Mouse (Mus musculus): ENCODE measurements at regions not wholly inside any gene's neighbourhood (a gene's known extent, or its start where the extent isn't known, plus 50 kb on each side); places are given as distances from the start of the nearest gene placed in this dataset.
A peak's percentile ranks its signal among the peaks of the same experiment; 100 is the strongest.

DNA sequence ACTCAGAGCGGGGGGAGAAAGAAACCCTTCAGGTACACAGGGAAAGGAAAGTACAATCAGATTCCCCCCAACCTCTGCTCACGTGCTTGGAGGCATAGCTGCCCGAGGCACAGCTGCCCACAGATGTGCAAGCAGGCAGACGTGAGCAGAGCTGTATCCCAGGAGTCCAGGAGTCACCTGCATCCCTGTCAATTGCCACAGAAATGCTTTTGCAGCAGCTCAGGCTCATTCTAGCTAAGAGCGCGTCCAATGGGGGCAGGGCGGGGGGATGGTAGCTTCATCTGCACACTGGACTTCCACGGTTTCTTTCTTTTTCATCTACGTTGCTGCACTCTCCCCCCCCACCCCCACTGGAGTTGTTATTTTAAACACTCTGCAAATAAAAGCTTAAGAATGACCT lies 66.0 kb upstream of the Fat4 start:
- no peaks in the 10 kb centered on the region for H3K9me3 ChIP-seq
- 33% methylated on average over 9 of the region's 9 CpGs for WGBS
- H3K4me2 ChIP-seq, result 0 out of 2 replicates have a peak overlapping the region, but pooled peaks have one; percentile 0
- ATAC-seq (ENCODE audit: insufficient read depth, low FRiP score, low read depth), result no peak
- H3K4me1 ChIP-seq, result no peaks in the 10 kb centered on the region
- H3K36me3 ChIP-seq, result no peaks in the 10 kb centered on the region
- H3K27me3 ChIP-seq (replicated peaks), result no peaks in the 10 kb centered on the region
- no peak overlapping the region for H3K4me3 ChIP-seq (replicated peaks)
- no peak overlapping the region for H3K27ac ChIP-seq
- no peak overlapping the region for H3K9ac ChIP-seq

DNA sequence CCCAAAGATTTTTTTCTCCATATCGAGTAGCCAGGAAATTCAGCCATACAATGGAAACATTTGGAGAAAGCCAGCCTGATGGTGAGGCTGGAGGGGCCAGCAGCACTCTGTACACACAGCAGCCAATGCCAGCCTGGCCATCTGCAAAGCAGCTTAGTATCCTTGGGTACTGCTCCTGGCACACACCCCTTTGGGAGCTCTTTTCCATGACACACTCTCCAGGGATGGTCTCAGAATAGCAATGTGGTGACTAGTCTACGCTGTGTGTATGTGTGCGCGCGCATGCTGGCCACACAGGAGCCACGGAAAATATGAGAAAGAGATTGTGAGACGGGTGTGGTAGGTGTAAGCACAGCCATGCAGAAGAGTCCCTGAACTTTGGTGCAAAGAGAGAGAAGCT lies 66.4 kb upstream of the Fat4 start:
- 80% methylated on average over 7 of the region's 7 CpGs for WGBS
- H3K27ac ChIP-seq, result no peak overlapping the region
- H3K4me2 ChIP-seq, result no peak overlapping the region
- no peak overlapping the region for H3K4me3 ChIP-seq (replicated peaks)
- H3K4me1 ChIP-seq, result no peaks in the 10 kb centered on the region
- no peak for ATAC-seq (ENCODE audit: insufficient read depth, low FRiP score, low read depth)
- H3K27me3 ChIP-seq (replicated peaks), result no peaks in the 10 kb centered on the region
- no peaks in the 10 kb centered on the region for H3K36me3 ChIP-seq
- H3K9me3 ChIP-seq, result no peaks in the 10 kb centered on the region
- H3K9ac ChIP-seq, result no peak overlapping the region

DNA sequence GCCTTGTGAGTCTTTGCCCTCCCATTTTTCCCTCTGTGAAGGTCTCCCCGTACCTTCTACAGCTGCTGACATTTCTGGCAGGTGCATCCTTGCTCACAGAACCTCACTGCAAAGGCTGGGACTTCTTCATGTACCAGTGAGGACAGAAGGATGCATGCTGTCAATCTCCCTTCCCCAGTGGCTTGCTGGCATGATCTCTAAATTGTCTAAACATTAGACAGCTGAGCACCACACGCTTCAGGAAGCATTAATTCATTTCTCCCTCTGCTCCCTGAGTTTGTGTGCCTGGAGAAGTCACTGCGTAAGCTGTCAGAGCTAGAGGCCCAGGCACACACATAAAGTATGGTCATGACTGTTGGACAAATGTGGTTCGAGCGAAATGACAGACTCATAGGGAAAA lies 69.1 kb upstream of the Fat4 start:
- Histone ChIP-seq H3K27me3 (replicated peaks) (no peaks in the 10 kb centered on the region), H3K27ac (no peak overlapping the region), H3K9ac (no peak overlapping the region), H3K36me3 (no peaks in the 10 kb centered on the region), H3K9me3 (no peaks in the 10 kb centered on the region), H3K4me3 (replicated peaks) (no peak overlapping the region), H3K4me2 (no peak overlapping the region), H3K4me1 (no peaks in the 10 kb centered on the region)
- 72% methylated on average over 5 of the region's 5 CpGs for WGBS
- no peak for ATAC-seq (ENCODE audit: insufficient read depth, low FRiP score, low read depth)

DNA sequence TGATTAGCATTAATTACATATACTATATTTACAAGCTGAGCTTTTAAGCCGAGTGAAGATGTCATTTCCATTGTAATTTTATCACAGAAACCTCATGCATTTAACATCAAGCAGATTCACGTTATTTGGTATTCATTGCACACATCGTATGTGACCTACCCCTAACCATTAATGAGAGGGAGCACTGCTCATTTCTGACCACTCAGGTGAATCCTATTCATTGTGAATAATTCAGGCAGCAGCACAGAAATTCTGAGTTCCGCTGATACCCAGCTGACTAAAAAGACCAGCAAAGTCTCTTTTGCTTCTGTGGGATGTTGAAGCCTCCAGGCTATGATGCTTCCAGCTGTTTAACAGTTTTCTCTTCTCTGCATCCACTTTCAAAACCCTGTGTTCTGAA lies 74.3 kb upstream of the Fat4 start:
- H3K27me3 ChIP-seq (replicated peaks), result no peaks in the 10 kb centered on the region
- no peaks in the 10 kb centered on the region for H3K9me3 ChIP-seq
- ATAC-seq (ENCODE audit: insufficient read depth, low FRiP score, low read depth), result no peak
- 85% methylated on average over 4 of the region's 4 CpGs for WGBS
- no peaks in the 10 kb centered on the region for H3K36me3 ChIP-seq
- no peak overlapping the region for H3K27ac ChIP-seq
- no peak overlapping the region for H3K4me2 ChIP-seq
- no peak overlapping the region for H3K4me3 ChIP-seq (replicated peaks)
- H3K4me1 ChIP-seq, result no peaks in the 10 kb centered on the region
- no peak overlapping the region for H3K9ac ChIP-seq

DNA sequence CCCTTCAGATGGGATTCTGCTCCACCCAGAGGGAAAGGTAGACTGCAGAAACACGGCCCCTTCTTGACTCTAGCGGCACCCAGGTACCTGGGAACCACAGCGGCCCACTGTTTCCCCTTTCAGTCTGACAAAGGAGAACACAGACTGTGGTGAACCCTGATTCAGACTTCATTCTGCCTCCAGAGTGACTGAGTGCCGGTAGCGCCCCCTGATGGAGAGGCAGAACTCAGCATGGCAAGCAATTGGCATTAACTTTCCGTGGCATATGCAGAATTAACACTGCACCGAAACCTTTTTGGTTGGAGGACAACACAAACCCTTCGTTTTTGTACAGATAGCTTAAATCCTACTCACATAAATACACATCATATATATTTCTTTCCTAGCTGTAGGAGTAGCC lies 75.1 kb upstream of the Fat4 start:
- no peak for ATAC-seq (ENCODE audit: insufficient read depth, low FRiP score, low read depth)
- no peaks in the 10 kb centered on the region for H3K4me1 ChIP-seq
- 82% methylated on average over 8 of the region's 8 CpGs for WGBS

DNA sequence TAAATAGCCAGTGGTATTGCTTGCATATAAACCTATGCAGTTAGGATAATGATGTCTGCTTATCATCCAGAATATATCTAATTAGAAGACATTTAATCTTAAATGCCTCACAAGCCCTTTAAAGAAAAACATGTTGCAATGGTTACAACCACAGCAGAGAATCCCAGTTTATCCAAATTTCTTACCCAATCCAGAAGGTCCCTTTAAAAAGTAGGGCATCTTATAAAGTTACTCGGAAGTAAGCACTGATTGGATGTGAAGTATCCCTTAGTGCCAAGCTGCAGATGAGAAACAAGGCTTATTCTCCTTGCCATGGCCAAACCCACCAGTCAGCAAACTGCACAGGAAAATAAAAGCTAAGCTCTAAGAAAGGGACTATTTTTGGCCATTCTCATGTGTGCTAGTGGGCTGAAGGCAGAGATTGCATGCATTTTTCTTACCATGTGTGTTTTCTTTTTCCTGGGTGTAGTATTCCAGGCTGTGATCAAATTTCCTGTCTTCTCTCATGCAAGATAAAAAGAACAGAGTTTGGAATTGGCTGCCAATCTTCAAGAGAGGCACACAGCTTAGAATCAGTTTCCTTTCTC lies 80.2 kb upstream of the Fat4 start:
- Histone ChIP-seq H3K36me3 (no peaks in the 10 kb centered on the region), H3K4me1 (no peaks in the 10 kb centered on the region), H3K9me3 (no peaks in the 10 kb centered on the region), H3K27ac (no peak overlapping the region), H3K4me3 (replicated peaks) (no peak overlapping the region), H3K4me2 (no peak overlapping the region), H3K27me3 (replicated peaks) (no peaks in the 10 kb centered on the region), H3K9ac (no peak overlapping the region)
- WGBS, result 71% methylated on average over 1 of the region's 1 CpGs
- ATAC-seq (ENCODE audit: insufficient read depth, low FRiP score, low read depth), result no peak

More for the DNA sequence above, 75.1 kb upstream of the Fat4 start:
- no peak overlapping the region for H3K27ac ChIP-seq
- no peaks in the 10 kb centered on the region for H3K36me3 ChIP-seq
- H3K9me3 ChIP-seq, result no peaks in the 10 kb centered on the region
- H3K4me3 ChIP-seq (replicated peaks), result no peak overlapping the region
- H3K9ac ChIP-seq, result no peak overlapping the region
- no peak overlapping the region for H3K4me2 ChIP-seq
- H3K27me3 ChIP-seq (replicated peaks), result no peaks in the 10 kb centered on the region

DNA sequence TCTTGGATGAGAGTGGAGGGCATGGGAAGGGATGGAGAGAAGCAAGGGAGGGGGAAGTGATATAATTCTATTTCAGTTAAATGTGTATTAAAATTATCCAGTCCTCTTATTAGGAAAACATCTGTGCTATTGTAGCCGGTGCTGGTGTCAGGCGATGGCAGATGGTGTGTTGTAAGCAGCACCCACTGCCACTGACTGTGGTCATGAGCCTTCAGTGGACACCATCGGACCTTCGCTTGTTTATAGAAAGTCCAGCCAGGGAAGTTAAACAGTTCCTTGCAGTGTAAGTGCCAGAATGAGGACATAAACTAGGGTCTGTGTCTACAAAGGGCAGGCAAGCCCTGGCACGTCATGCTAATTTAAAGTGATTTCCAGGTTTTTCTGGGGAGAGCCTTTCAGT lies 80.7 kb upstream of the Fat4 start:
- Histone ChIP-seq H3K4me1 (no peaks in the 10 kb centered on the region), H3K4me2 (no peak overlapping the region), H3K9ac (no peak overlapping the region), H3K27ac (no peak overlapping the region), H3K4me3 (replicated peaks) (no peak overlapping the region), H3K36me3 (no peaks in the 10 kb centered on the region), H3K27me3 (replicated peaks) (no peaks in the 10 kb centered on the region), H3K9me3 (no peaks in the 10 kb centered on the region)
- ATAC-seq (ENCODE audit: insufficient read depth, low FRiP score, low read depth), result no peak
- WGBS, result 52% methylated on average over 5 of the region's 5 CpGs

DNA sequence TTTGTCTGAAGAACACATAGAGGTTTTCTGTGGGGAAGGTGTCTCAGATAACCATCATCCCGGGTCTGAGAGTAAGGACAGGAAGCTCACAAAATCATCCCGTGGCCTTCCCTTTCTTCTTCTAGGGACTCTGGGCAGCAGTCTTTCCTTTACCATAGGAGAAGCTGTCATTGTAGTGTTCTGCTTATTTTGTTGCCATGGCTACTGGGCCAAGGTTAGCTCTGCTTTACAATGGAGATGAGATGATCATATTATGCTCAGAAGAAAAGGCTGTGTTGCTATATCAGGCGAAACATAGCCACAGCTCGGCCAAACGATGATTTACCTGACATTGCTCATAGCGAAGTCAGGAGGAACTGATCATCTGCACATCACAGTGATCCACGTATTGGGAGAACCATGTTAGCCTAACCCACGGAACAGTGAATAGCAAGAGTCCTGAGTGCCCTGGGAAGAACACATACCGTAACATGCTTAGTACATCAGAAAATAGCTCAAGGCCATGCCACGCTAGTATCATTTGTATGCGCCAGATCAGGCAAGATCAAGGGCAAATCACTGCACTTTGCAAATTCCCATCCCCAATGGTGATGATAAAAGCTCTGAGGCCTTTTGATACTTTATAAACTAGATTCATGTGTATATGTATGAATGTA lies 91.0 kb upstream of the Fat4 start:
- H3K4me1 ChIP-seq, result no peaks in the 10 kb centered on the region
- whole genome bisulfite sequencing, result 82% methylated on average over 11 of the region's 11 CpGs
- no peaks in the 10 kb centered on the region for H3K9me3 ChIP-seq
- no peaks in the 10 kb centered on the region for H3K36me3 ChIP-seq
- H3K4me3 ChIP-seq (replicated peaks), result no peak overlapping the region
- no peak overlapping the region for H3K4me2 ChIP-seq
- ATAC-seq (ENCODE audit: insufficient read depth, low FRiP score, low read depth), result no peak
- no peaks in the 10 kb centered on the region for H3K27me3 ChIP-seq (replicated peaks)
- no peak overlapping the region for H3K9ac ChIP-seq
- H3K27ac ChIP-seq, result no peak overlapping the region

DNA sequence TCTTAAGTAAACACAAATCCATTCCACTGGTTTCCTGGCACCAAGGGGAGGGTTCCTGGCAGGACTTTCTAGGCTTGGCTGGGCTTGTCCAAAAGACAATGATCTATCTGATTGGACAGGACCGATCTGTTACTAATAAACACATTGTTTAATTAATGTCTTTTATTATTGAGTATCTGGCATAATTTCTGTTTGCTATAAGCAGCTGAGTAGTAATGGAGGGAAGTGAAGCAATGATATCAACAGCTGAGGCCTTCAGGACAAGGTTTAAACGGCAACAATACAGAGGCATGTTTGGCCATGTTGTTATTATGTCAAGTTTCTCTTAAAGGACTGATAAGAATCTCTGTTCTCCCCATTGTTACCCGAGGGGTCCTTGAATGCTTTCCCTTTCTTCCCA lies 93.5 kb upstream of the Fat4 start:
- H3K36me3 ChIP-seq, result no peaks in the 10 kb centered on the region
- no peak for ATAC-seq (ENCODE audit: insufficient read depth, low FRiP score, low read depth)
- H3K4me2 ChIP-seq, result no peak overlapping the region
- no peaks in the 10 kb centered on the region for H3K9me3 ChIP-seq
- H3K27me3 ChIP-seq (replicated peaks), result no peaks in the 10 kb centered on the region
- no peaks in the 10 kb centered on the region for H3K4me1 ChIP-seq
- no peak overlapping the region for H3K27ac ChIP-seq
- no peak overlapping the region for H3K9ac ChIP-seq
- WGBS, result 60% methylated on average over 3 of the region's 3 CpGs
- H3K4me3 ChIP-seq (replicated peaks), result no peak overlapping the region

DNA sequence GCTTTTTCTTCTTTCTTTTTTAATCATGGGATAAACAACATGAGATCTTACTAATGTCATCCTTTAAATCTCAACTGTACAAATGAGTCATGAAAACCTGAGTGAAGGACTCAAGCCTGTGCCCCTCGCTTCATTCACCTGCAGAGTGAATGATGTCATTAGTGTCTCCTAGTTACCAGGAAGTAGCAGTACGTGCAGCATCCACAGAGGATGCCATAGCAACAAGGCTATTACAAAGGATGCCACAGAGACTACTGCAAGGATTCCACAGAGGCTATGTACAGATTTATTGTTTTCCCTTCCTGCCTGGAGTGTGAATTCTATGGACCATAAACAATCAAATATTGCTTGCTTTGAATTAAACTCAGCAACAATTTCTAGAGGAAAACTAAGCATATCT lies 98.0 kb upstream of the Fat4 start:
- H3K36me3 ChIP-seq, result no peaks in the 10 kb centered on the region
- H3K4me3 ChIP-seq (replicated peaks), result no peak overlapping the region
- H3K4me2 ChIP-seq, result no peak overlapping the region
- no peak for ATAC-seq (ENCODE audit: insufficient read depth, low FRiP score, low read depth)
- WGBS, result 67% methylated on average over 2 of the region's 2 CpGs
- no peaks in the 10 kb centered on the region for H3K4me1 ChIP-seq
- H3K27ac ChIP-seq, result no peak overlapping the region
- no peaks in the 10 kb centered on the region for H3K27me3 ChIP-seq (replicated peaks)
- H3K9ac ChIP-seq, result no peak overlapping the region
- no peaks in the 10 kb centered on the region for H3K9me3 ChIP-seq

DNA sequence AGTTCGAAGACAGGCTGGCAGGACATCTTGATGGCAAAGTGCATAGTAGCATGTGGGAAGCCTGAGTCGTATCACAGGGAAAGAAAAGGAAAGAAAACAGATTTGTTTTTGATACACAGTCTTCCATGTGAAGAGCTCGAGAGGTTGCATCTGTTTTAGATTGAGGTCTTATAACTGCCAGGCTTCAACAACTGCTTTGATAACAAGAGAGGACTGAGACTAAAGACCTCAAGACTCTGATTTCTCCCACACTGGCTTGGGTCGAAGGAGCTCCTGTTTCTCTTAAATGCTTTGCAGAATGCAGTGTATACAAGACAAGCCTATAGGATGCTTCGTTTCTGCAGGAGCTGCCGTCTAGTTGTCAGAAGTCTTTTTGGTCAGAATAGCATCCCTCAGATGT lies 103.0 kb upstream of the Fat4 start:
- no peak for ATAC-seq (ENCODE audit: insufficient read depth, low FRiP score, low read depth)
- H3K9me3 ChIP-seq, result 0 out of 2 replicates have a peak, but pooled peaks cover 3% of the 10 kb centered on the region

DNA sequence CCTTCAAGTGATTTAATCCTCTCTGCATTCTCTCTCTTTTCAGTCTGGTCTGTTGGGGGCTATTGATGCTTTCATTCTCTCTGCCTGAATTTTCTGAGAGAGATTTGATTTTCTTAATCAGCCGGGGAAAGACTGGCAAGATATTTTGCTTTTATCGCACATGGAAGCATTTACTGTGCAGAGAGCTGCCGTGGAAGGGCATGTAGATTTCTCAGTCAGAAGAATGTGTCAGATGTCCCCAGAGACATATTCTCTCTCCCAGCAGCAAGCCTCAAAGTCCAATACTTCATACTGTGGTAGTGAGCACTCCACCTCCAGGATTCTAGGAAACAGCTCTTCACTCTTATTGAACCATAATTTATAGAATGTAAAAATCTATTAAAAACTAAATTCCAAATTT lies 103.7 kb upstream of the Fat4 start:
- 0 out of 2 replicates have a peak, but pooled peaks cover 3% of the 10 kb centered on the region for H3K9me3 ChIP-seq
- ATAC-seq (ENCODE audit: insufficient read depth, low FRiP score, low read depth), result no peak
- 81% methylated on average over 3 of the region's 3 CpGs for WGBS

More for the DNA sequence above, 103.0 kb upstream of the Fat4 start:
- Histone ChIP-seq H3K4me1 (no peaks in the 10 kb centered on the region), H3K27ac (no peak overlapping the region), H3K36me3 (no peaks in the 10 kb centered on the region), H3K9ac (no peak overlapping the region), H3K27me3 (replicated peaks) (no peaks in the 10 kb centered on the region), H3K4me3 (replicated peaks) (no peak overlapping the region), H3K4me2 (no peak overlapping the region)
- 76% methylated on average over 6 of the region's 6 CpGs for WGBS

More for the DNA sequence above, 103.7 kb upstream of the Fat4 start:
- Histone ChIP-seq H3K36me3 (no peaks in the 10 kb centered on the region), H3K4me2 (no peak overlapping the region), H3K9ac (no peak overlapping the region), H3K27me3 (replicated peaks) (no peaks in the 10 kb centered on the region), H3K27ac (no peak overlapping the region), H3K4me3 (replicated peaks) (no peak overlapping the region), H3K4me1 (no peaks in the 10 kb centered on the region)

Data from stomach, embryonic 15.5 days (tissue).